In the genomic region with DNA sequence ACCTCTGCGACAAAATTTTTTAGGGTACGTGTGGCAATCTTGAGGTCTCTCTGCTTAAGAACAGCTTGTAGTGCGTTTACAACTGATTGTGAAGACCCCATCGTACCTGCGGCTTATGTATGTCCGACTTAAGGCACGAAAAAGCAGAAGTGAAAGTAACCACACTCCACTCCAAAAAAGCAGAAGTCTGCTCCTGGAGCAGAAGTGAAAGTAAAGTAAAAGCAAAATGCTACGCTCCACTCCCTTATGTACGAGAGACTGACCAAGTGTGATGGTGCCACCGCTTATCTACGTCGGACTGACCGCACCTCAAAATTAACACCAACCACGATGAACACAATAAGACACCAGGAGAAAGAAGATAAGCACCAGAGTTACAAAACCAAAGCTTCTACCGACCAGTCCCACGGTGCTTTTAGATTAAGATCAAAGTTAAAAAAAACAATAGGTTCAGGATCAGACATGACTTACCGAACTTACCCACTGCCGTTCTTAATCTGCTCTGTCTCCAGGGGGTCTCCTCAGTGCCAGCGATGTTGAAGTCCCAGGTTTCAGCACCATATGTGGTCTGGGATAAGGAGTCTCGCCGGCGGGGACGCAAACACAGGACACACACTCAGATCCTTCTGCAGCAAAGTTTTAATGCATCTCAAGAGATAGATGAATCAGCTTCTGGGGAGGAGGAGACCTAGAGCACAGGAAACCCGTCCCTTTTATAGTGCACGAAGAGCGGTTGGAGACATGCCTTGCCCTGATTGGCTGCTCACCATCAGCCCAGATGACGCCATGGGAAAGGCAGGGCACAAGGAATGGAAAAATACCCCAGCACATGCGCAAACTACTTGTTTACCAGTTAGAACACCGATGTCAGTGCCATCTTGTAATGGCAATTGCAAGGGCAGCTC, we compare ENCODE assay signal across 15 mouse cellular contexts. TPM values are rescaled to one million over a fixed set of nuclear protein-coding genes. Genes with fewer than 3 reads are reported as not detected.
DNase-seq lines count a peak whose midpoint lies in the region.
"Had no signal": no experiment of that assay in that cellular context is flagged by ENCODE, and none has a peak within 500 bp of the region (broad histone marks: within the 10 kb centered on the region; RNA-seq: fewer than 3 reads in every experiment).

No protein-coding gene starts in this region.

- intact Hi-C loops in heart, postnatal 10 days (cut with DNase I): no loop called here

- DNase-seq in lung, postnatal 25 days (ENCODE audit: low spot score): peak; percentile 1
- DNase-seq in lung, postnatal 10 days: no peak
- peak; percentile 66 for DNase-seq in CD4-positive, CD25-positive, alpha-beta regulatory T cell, adult 2 months (ENCODE audit: low read depth, low spot score)
- peak; percentile 9 for DNase-seq in c-Kit-positive CD71-negative TER-119-negative erythroid progenitor cells, embryonic 14.5 days (ENCODE audit: low read depth)
- peak; percentile 1 to 29 for DNase-seq in natural killer cell, adult 2 months (ENCODE audit: low spot score in 2 of 2)
- no peak for DNase-seq in layer of hippocampus, adult 11-12 months (ENCODE audit: low spot score)
- no peak for DNase-seq in heart, postnatal 10 days
- DNase-seq: adrenal gland, postnatal 36 days; cerebellum, adult 8-10 months; kidney, adult 11 months; kidney, postnatal 25 days; lung, postnatal 14 days; right cerebral cortex, postnatal 25 days had no signal

RNA-seq across cellular contexts. Expression of gene Vmn2r97, which starts 54.5 kb away (rescaled TPM):
- total RNA-seq in heart, postnatal 10 days (2021): not detected
- total RNA-seq: heart, adult 18-20 months; left cerebral cortex, adult 18-20 months had no signal

Comparison
In these comparisons a context has a peak if more than half of its experiments do, and no peak if none do; other contexts are left out.
1. DNase-seq: peak in lung, postnatal 25 days (single experiment), CD4-positive, CD25-positive, alpha-beta regulatory T cell, adult 2 months (single experiment), c-Kit-positive CD71-negative TER-119-negative erythroid progenitor cells, embryonic 14.5 days (single experiment) and natural killer cell, adult 2 months (2 of 2); none in lung, postnatal 10 days (single experiment), layer of hippocampus, adult 11-12 months (single experiment) and heart, postnatal 10 days (0 of 2).